In the genomic region with DNA sequence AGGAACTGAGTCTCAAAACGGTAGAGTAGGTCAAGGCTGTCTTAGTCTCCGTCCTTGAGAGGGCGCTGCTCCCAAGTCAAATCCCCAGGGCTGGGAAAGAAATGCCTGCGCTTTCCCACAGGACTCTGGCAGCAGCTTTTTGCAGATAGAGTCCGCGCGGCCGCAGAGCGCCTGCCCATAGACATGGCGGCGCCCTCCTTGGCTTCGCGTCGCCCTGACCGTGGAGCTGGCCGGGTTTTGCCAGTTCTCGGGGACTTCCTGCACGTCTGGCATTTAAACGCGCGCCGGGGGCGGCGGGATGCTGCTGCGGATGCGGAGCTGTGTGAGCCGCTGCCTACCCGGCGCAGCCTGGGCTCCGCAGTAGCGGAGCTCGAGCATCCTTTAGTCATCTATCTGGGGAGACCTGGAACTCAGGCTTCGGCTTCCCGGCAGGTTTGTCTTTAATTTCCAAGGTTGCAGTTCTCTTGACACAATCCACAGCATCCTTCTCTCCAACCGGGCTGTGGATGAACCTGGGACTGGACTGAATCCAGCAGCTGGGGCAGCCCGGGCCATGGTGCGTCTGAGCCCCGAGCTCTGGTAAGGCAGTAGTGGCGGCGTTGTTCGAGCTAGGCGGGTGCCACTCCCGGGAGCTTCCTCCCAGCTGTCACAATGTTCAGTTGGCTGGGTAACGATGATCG, we compare ENCODE assay signal across 8 mouse cellular contexts. TPM values are rescaled to one million over a fixed set of nuclear protein-coding genes. Genes with fewer than 3 reads are reported as not detected.
DNase-seq lines count a peak whose midpoint lies in the region.

No protein-coding gene starts in this region.

- DNase-seq in ZHBTc4 (ENCODE audit: low read depth, low spot score) = peak; percentile 91
- DNase-seq in cerebellum, postnatal 4 days (ENCODE audit: low spot score in 2 of 2) = peak; percentile 80 to 87
- DNase-seq in gastrocnemius, postnatal 10 days = peak; percentile 80
- DNase-seq in induced T-regulatory cell, adult 2 months (ENCODE audit: low read depth) = peak; percentile 89
- DNase-seq in left cerebral cortex, adult 8-10 months (ENCODE audit: low spot score in 2 of 2) = peak; percentile 90 to 97
- peak; percentile 97 to 98 for DNase-seq in right cerebral cortex, postnatal 10 days (ENCODE audit: low spot score in 2 of 2)
- DNase-seq in urinary bladder, postnatal 14 days (ENCODE audit: low spot score) = peak; percentile 82

- peaks cover 55% of the 10 kb centered on the region for H3K4me1 ChIP-seq in megakaryocyte, embryonic 14.5 days

- peaks cover 7% of the 10 kb centered on the region for H3K27me3 ChIP-seq in megakaryocyte, embryonic 14.5 days (replicated peaks)

- H3K36me3 ChIP-seq in megakaryocyte, embryonic 14.5 days (replicated peaks; ENCODE audit: low read length) = peaks cover 14% of the 10 kb centered on the region

- 0 out of 2 replicates have a peak, but pooled peaks cover 3% of the 10 kb centered on the region for H3K9me3 ChIP-seq in megakaryocyte, embryonic 14.5 days

- H3K4me3 ChIP-seq in megakaryocyte, embryonic 14.5 days (replicated peaks) = peak overlapping the region; percentile 95

RNA-seq across cellular contexts. Expression of gene Ehd3, which starts 0.8 kb away (rescaled TPM):
- 1 to 10 TPM; 5.2 to 5.8 TPM for total RNA-seq in gastrocnemius, postnatal 10 days (2021)
- 10 to 100 TPM; 77.3 to 81.4 (median 79.9) TPM for total RNA-seq in left cerebral cortex, adult 8-10 months (2022)
- polyA plus RNA-seq in megakaryocyte, embryonic 14.5 days (2012; ENCODE audit: insufficient read depth, low replicate concordance) = 10.7 and 22.4 TPM in 2 replicates

Comparison
In these comparisons a context has a peak if more than half of its experiments do, and no peak if none do; other contexts are left out.
1. Peak in every context shown above with its lines: DNase-seq and H3K4me3 ChIP-seq.
2. RNA of gene Ehd3, which starts 0.8 kb away (total RNA-seq): 77.3 to 81.4 TPM in left cerebral cortex, adult 8-10 months; 5.2 to 5.8 TPM in gastrocnemius, postnatal 10 days; every median in the first group is over 10 times any median in the second.